Mouse (Mus musculus) spleen, postnatal 36 days (tissue): ENCODE results near the gene Fam43b.

ENCODE experiments used
- DNase-seq, 2 experiments: peaks; one replicate each; pipeline ENCODE4 v3.0.0; 2022; ENCODE audit warnings: low spot score in 2 of 2, mixed read lengths in 1 of 2

Fam43b gene

DNA sequence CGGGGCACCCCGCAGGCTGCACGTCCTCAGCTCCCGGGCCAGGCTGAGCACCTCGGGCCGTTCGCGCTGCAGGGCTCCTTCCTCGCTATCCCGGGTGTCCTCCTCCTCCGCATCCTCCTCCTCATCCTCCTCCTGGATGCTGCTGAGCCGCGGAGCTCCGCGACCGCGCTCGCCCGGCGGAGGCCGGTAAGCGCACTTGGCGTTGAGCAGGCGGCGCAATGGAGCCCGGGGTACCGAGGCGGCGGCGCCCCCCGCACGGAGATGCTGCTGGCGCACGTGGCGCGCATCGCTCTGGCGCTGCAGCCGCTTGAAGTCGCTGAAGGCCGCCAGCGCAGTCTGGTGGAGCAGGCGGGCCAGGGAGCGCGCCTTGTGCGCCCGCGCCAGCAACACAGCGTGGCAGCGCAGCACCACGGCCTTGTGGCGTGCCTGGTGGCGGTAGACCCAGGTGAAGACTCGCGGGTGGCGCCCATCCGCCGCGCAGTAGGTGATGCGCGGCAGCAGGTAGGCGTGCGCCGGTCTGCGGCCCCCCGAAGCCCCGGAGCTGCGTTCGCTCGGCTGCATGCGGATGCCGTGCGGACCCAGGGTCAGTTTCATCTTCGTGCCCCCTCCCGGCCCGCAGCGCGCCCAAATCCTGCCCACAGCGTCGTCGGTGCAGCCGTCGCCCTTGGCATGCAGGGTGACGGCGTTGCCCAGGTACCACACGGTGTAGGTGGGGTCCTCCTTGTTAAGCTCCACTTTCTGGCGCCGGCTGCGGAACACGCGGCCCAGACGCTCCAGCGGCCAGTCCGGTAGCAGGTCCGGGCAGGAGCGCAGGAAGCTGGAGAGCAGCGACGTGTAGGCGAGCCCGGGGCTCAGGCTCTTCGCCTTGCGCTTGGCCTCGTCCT is 999 bp downstream of the Fam43b start:
- no peak for DNase-seq

GRCm38 (mm10) chr4:138393703-138394102 is 2.6 kb downstream of the Fam43b start:
- DNase-seq: no peak

- no peak for DNase-seq
These were observed 12.5 kb downstream of the Fam43b start for GRCm38 (mm10) chr4:138383789-138384188.

- no peak for DNase-seq
These were observed 13.9 kb downstream of the Fam43b start for GRCm38 (mm10) chr4:138382462-138382861.

DNA sequence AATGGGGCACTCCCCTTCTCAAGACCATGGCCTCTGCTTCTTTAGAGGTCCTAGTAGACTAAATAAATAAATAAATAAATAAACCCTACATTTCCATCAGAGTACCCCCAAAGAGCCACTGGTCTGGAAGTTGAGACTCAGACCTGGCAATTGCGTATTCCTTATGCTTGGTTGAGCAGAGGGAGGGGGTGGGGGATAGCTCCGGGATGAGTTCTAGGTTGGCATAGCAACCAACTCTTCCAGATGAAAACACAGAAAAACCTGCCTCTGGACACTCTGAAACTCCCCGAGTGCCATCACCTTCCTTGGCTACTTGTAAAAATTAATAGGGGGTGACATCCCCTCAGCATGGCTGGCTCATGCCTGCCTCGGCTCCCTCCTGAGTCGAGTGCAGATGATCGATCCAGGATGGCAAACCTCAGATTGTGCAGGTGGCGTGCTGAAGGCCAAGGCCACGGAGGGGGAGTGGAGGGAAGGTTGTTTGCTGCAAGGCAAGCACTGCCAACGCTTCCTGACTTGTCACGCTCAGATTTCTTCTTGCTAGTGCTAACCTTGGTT is 16.1 kb downstream of the Fam43b start:
- DNase-seq: no peak

DNA sequence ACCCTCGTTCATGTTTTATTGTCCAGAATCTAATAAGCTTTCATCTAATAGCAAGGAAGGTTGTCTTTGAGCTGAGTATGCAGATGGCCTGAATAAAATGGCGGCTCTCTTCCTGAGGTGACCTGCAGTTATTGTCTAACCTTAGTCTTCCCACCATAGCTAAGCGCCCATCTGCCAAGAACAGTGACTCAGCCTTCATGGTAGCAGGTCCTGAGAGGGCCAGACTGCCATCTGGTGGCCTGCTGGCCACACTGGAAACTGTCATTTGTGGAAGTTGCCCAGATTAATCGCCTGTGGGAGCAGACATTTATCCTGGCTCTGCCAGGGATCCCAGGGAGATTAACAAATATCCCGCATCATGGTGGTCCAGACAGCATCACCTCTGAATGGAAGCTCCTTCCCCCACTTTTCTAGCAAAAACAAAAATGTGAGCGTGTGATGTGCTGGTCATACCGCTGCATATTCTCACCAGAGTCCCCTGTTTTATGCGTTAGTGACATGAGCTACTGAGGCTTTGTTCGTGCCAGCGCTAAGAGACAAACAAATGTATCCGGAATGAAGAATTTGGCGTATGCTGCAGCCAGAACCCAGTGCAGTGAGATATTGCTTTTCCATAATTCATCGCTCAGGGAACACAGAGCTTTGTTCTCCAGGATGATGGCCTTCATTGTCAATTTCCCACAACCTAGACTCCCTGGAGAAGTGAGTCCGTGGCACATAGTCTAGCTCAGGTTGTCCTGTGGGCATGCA is 17.1 kb downstream of the Fam43b start:
- DNase-seq: no peak

GRCm38 (mm10) chr4:138377526-138377925 is 18.8 kb downstream of the Fam43b start:
- DNase-seq: no peak

- no peak for DNase-seq
These were observed 21.2 kb downstream of the Fam43b start for GRCm38 (mm10) chr4:138375117-138375516.

GRCm38 (mm10) chr4:138370996-138371516 is 25.3 kb downstream of the Fam43b start:
- no peak for DNase-seq

DNA sequence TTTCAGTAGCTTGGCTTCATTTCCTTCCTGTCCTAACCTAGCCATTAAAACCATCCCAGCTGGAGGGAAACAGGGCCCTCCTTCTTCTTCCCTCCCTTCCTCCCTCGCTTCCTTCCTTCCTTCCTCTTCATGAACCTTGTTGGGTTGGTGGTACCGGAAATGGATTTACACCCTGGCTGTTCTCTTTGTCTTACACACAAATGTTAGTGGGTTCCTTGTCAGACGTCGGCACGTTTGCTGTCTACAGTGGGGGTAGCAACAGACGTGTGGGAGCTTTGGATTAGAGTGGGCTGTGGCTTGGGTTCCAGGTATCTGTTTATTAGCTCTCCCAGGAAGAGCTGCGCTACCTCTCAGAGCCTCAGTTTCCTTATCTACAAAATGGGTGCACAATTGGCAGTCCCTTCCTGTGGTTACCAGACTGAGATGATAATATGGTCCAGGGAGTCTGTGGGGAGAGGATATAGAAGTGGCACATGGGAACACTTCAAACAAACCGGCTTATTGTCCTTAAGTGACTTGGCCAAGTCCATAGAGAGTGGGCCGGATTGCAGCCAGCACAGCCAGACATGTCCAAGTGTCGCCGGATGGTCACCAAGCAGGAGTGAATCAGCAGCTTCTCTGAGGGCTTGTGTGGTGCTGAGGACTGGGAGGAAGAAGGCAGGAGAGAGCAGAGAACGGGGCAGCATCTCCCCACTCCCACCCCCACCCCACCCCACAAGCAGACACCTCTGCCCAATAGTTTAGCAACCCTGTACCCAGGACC is 27.6 kb downstream of the Fam43b start:
- DNase-seq: no peak

DNA sequence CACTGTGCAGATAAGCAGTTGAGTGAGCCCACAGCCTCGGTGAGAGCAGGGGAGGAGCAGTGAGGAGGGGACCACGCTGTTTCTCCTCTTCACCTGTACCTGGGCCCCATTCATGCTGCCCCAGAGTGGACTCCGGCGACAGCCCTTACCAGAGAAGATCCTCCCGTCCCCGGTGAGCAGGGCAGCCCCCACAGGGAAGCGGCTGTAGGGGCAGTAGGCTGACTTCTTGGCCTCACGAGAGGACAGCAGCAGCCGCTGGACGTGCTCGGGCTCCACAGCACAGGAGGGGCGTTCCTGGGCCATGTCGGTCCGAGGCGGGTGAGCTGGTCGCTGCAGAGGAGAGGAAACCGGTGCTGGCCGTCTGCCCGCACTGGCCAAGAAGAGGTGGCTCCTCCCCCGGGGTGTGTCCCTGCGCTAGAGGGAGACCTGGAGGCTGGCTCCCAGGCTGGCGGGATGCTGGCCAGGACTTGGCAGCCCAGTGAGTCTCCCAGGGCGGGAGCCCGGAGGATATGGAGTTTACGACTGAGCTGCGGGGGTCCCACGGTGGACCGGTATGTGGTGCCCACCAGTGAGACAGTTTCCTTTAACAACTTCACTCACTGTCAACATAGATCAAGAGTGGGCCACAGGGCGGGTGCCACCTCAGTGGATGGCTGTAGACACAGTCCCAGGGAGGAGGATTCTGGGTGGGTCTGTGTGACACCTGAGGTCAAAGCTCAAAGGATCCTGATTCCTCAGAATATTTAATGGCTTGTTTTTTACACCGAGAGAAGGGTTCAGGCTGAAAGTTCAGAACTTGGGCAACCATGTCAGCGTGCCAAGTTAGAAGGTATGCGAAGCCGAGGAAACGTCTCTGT is 28.5 kb downstream of the Fam43b start, which contains the start of gene Cda:
Gene Cda, minus strand, starts transcription at position 352 of the 857 bp plus-strand sequence.
- peak; percentile 16 to 18 for DNase-seq

GRCm38 (mm10) chr4:138366561-138366960 is 29.8 kb downstream of the Fam43b start:
- DNase-seq: no peak

DNA sequence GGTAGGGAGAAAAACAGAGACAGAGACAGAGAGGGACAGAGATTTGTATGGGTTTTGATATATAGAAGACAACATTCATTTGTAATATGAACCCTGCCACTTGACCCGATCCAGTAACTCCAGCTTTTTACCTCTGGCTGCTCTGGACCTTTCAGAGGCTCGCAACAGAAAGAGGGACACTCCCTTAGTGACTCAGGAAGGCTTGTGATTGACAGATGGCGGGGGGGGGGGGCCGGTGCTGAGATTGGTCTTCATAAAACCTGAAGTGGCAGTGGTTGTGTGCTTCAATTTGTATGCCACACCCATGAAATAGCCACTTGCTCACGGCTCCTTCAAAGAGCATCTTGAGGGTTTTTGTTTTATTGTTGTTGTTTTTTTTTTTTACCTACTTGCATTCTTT is 32.8 kb downstream of the Fam43b start:
- no peak for DNase-seq

DNA sequence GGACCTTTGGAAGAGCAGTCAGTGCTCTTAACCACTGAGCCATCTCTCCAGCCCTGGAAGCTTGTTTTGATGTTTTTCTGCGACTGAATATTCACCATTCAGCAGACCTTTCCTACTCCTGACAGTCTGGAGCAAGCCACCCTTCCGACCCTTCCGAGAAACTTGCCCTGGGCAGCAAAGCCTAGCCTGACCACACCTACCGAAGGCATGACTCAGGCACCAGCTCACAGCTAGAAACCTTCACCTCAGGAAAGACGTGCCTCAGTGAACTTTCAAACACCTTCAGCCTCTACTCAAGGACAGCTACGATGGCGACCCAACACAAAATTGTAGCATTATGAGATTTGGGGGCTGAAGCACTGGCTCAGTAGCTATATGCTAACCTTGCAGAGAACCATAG is 33.4 kb downstream of the Fam43b start:
- no peak for DNase-seq

GRCm38 (mm10) chr4:138361370-138361821 is 34.9 kb downstream of the Fam43b start:
- DNase-seq: no peak

- DNase-seq: no peak
These were observed 38.2 kb downstream of the Fam43b start for GRCm38 (mm10) chr4:138358176-138358575.

DNA sequence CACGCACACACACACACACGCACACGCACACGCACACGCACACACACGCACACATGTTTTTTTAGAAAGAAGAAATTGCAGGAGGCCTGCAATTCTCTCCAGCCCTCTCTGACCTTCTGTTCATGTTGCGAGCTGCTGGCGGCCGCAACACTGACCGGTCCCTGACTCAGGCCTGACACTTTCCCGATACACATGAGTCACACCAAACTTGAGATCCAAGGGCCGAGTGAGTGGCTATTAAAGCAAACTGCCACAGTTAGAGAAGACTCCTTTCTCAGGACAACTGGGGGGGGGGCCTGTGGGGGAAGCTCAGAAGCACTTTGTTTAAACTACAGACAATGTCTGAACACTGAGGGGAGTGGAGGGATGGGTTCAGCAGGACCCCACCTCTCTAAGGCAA is 39.8 kb downstream of the Fam43b start:
- no peak for DNase-seq

GRCm38 (mm10) chr4:138356141-138356540 is 40.2 kb downstream of the Fam43b start:
- no peak for DNase-seq

DNA sequence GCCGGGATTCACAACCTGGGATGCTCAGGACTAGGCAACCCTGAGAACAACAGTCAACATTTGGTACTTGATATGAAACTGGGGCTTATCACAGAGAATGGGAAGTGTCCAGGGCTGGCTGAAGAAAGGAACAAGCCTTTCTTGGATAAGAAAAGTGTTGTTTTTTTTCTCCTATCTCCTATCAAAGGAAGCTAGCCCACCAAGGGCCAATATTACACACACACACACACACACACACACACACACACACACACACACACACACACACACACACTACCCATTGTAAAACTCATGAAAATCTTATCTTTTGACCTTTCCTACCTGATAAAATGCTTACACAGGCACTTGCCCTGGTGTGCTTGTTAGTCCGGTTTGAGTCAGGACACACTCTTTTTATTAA is 40.8 kb downstream of the Fam43b start:
- no peak for DNase-seq

GRCm38 (mm10) chr4:138353438-138354171 is 42.7 kb downstream of the Fam43b start:
- no peak for DNase-seq
